Comparison of ENCODE assay signal across 22 mouse cellular contexts in the genomic region with DNA sequence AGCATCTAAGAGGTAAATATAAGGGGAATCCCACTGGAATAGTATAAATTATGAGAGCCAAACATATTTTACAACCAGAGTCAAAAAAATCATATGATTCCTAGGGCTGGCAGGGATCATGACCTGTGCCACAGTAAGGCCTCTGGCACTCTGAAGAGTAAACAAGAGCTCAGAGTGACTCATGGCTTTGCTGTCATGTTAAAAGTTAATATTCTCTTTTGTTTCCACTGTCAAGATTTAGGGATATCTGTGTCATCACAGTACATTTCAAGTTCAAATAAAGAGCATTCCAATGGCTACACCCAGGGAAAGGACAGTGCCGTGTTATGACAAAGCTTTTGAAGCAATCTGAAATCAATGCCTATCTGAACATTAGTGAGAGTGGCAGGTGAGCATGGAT.
DNase-seq lines count a peak whose midpoint lies in the region; ATAC-seq lines count a peak whose summit lies in the region.
"Had no signal": no experiment of that assay in that cellular context is flagged by ENCODE, and none has a peak within 500 bp of the region (broad histone marks: within the 10 kb centered on the region; RNA-seq: fewer than 3 reads in every experiment).

No protein-coding gene starts in this region.

- peak; percentile 15 for DNase-seq in adrenal gland, adult 8-10 months
- no peak for DNase-seq in adrenal gland, adult 18-20 months (ENCODE audit: low spot score in 2 of 2)
- peak; percentile 9 for DNase-seq in urinary bladder, postnatal 14 days (ENCODE audit: low spot score)
- no peak for DNase-seq in urinary bladder, adult 2 months (ENCODE audit: low spot score)
- DNase-seq in adrenal gland, postnatal 25 days, result peak; percentile 2
- no peak for DNase-seq in spleen, postnatal 14 days (ENCODE audit: low spot score in 2 of 2)
- DNase-seq in layer of hippocampus, adult 9-11 months, result no peak
- DNase-seq: cerebellum, adult 2 months; cerebellum, postnatal 14 days; gastrocnemius, postnatal 25 days; heart, adult 11 months; heart, postnatal 36 days; kidney, postnatal 4 days; layer of hippocampus, postnatal 36 days; left cerebral cortex, postnatal 4 days; right cerebral cortex, postnatal 4 days; thymus, postnatal 4 days had no signal

- ATAC-seq in inflammation-experienced regulatory T-cells, adult 6 months, result no peak
- ATAC-seq: activated CD4-positive, CD25-positive, alpha-beta regulatory T cell, adult 4 months; hindbrain, postnatal 0 days; intestine, embryonic 16.5 days; midbrain, embryonic 16.5 days had no signal

Comparison
In these comparisons a context has a peak if more than half of its experiments do, and no peak if none do; other contexts are left out.
1. DNase-seq: peak in adrenal gland, adult 8-10 months (single experiment), urinary bladder, postnatal 14 days (single experiment) and adrenal gland, postnatal 25 days (single experiment); none in adrenal gland, adult 18-20 months (0 of 2), urinary bladder, adult 2 months (single experiment), spleen, postnatal 14 days (0 of 2) and layer of hippocampus, adult 9-11 months (single experiment).